Mouse (Mus musculus): ENCODE measurements around the gene Lamc1.
"Not testable (repeated sequence)": the region's sequence is repeated elsewhere in the genome, so short reads cannot be mapped to it uniquely, and the experiment has no call there.

Gene Lamc1

DNA sequence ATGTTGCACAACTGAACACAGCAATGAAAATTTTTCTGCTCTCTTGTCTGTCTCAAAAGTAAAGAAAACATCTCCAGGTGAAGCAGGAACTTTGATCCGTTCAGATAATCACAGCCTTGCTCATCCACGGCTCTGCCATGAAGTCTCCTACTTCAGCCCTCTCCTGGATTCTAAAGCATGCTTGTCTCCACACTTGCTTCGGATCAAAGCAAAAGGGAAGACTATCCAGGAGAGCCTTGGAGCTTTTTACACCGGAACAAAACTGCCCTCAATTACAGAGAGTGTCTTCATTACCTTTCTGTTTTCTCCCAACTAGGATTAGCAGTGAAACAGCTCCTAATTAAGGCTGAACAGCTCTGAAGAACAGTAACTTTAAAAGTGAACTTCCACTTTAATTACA is 1.4 kb downstream of the Lamc1 start:
- DNase-seq: no peak

DNA sequence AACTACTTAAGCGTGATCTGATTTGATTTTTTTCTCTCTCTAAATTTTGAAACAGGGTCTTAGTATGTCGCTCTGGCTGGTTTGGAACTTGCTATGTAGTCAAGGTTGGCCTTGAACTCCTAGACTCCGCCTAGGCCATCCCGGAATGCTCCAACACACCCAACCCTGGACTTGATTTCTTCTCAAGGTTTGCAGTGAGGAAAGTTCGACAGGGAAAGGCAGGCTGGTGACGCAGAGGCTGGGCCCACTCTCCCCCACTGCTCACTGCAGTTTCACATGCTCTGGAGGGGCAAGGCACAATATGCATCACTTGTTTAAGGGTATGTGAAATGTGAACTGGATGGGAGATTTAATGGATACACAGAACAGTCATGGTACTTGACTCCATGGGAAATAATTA is 3.3 kb downstream of the Lamc1 start:
- no peak for DNase-seq

DNA sequence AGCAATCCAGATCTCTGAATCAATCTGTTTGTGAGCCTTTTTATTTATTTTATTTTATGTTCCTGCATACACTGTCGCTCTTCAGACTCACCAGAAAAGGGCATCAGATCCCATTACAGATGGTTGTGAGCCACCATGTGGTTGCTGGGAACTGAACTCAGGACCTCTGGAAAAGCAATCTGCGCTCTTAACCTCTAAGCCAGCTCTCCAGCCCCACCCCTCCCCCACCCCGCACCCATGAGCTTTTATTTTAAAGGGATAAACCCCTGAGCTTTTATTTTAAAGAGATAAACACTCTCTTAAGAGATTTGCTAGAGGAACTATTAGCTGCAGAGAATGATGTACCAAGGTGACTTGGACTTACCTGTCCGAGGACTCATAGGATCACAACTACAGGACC is 5.5 kb downstream of the Lamc1 start:
- no peak for DNase-seq

DNA sequence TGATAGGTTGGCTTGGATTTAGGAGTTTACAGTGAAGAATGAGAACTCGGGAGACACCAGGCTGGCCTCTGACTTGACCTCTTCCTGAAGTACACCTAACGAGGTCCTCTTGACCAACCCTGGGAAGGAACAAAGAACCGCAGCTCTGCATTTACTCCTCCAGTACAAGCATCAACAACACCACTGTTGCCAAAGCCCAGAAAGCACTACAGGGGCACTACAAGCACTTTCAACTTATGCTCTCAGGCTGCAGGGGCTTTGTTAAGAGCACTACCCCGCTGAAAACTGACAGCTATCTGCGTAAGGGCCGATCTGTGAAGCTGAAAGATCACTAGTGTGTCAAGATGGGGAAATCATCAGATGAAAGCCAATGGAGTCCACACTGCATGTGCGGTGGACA is 6.4 kb downstream of the Lamc1 start:
- DNase-seq: no peak

DNA sequence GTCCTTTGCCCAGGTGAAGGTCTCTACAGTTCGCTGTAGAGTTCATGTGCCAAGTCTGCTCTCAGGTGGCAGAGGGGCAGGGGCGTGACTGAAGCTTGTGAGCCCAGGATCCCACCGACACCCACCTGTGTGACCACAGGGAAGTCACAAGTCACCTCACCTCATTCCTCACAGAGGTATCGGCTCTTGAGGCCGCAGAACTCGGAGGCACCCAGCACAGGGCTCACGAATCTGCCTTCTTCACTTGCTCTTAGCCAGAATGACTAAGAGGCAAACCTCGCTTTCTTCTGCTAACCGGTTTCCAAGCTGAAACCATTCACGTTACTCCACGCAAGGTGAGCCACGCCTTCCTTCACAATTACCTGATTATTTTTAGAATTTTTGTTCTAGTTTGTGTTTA is 11.2 kb downstream of the Lamc1 start:
- DNase-seq: no peak

DNA sequence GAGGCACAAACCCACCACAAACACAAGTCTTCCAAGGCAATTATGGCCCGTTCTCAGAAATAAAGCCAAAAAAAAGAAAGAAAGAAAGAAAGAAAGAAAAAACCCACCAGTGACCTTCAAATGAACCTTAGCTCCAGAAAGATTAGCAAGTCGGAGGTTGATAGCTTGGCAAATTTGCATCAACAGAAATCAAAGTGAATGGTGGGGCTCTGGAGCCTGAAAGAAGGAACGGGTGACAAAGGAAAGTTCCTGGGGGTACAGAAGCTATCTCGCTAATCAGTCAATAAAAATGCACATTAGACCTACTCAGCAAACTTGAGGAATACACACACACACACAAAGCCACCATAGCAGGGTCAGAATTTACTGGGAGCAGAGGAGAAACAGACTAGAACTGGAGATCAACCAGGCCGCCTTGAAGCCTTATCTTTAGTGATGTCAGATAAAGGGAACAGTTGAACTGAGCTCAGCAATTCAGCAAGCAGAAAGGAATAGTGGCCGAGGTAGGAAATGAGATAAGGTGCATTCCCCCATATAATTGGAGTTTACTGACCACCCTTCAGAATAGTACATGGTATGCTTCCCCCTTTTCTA is 11.9 kb downstream of the Lamc1 start:
- no peak for DNase-seq

DNA sequence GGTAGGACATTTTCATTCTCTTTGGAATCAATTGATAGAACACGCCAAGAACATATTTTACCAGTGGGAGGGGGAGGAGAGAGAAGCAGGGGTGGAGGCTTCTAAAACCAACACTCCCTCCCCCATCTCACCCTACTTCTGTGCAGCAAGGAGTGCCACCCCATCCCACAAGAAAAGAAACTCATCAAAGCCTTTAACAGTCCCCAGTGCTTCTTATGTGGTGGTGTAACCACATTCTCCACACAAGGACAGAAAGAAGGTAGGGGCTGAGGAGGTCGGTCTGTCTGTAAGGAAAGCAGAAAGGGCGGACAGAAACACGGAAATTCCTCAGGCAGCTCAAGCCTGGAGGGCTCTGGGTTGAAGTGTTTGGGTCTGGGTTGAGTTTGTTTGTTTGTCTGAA is 12.5 kb downstream of the Lamc1 start:
- DNase-seq: no peak

DNA sequence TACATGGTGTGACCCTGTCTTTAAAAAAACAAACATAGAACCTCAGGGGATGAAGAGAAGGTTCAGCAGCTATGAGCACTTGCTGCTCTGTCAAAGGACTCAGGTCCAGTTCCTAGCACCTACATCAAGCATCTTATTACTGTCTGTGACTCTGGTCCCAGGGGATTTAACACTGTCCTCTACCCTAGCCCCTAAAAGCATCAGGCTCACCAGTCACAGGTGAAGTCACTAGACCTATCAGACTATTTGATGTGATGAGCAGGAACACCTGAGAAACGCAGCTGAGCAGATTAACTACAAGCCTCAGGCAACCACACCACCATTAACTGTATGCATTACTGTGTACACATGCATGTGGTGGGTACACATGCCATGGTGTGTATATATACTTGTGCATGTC is 13.8 kb downstream of the Lamc1 start:
- no peak for DNase-seq

DNA sequence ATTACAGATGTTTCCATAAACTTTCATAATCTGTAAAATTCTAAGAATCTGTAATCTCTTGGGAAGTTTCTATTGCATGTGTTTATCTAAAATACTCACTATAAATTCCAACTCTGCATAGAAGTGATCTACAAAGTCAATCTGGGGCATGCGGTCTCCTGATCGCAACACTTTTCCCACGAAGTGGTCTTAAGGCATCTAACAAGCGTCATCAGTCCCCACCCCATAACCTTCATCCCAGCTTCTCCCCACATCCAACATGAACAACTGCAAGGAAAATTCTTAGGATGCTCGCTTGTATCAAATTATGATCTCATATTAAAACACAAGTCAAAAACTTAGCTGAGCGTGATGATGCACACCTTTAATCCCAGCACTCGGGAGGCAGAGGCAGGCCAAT is 14.3 kb downstream of the Lamc1 start:
- no peak for DNase-seq

DNA sequence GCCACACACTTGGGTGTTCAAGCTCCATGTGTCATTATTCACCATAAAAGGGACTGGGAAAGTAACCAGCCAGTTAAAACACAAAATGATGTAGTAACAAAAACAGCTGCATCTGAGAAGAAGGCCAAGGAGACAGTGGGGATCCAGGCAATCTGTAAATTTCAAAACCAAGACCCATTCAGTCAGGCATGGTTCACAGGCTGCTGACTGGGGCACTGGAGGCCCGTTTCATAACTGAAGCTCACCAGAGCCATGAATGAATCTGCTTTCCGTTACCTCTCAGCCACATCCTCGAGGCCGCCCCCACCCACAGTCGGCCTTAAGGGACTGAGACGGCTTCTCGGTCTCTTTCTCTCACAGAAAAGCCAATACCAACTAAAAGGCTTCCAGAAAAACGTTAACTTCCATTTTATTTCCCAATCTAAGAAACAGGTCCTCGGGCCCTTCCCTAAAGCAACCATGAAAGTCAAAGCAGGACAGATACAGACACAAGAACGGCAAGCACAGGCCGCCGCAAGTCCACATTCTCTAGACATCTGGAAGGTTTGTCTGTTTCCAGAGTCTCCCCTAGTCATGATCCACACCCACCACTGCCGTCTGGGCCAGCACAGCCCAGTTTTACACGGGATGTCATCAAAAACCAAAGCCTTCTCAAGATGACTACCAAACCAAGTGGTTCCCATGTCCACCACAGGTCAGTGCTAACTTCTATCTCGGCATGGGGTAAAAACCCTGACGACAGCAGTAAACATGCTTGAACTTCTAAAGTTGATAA is 14.9 kb downstream of the Lamc1 start:
- no peak for DNase-seq

DNA sequence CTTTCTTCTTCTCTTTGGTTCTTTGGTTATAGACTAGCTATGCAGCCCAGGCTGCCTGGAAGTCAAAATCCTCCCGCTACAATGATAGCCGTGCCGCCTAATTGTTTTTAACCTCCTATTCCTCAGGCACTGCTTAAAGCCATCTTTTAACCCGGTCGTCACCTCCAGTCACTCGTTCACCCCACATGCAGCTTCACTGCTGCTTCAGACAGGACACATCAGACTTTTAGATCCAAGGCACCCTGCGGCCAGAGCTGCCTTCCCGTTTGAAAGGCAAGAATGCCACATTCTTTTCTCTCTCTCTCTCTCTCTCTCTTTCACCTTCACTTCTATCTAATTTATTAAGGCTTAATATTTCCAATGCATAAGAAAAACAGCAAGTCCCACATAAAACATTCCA is 15.6 kb downstream of the Lamc1 start:
- DNase-seq: no peak

DNA sequence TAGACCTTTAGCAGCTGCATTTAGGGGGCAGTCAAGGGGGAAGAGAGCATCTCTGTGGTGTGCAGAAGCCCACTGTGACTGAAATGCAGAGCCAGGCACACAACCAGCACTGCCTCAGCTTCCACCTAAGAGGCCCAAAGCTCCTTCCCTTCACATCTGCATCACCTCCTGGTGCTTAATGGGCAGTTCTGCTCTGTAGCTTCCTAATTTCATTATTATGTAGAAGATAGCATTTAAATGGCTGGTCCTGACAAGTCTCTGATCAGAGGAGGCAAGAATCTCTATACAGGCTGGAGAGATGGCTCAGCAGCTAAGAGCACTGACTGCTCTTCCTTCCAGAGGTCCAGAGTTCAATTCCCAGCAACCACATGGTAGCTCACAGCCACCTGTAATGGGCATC is 16.3 kb downstream of the Lamc1 start:
- no peak for DNase-seq

DNA sequence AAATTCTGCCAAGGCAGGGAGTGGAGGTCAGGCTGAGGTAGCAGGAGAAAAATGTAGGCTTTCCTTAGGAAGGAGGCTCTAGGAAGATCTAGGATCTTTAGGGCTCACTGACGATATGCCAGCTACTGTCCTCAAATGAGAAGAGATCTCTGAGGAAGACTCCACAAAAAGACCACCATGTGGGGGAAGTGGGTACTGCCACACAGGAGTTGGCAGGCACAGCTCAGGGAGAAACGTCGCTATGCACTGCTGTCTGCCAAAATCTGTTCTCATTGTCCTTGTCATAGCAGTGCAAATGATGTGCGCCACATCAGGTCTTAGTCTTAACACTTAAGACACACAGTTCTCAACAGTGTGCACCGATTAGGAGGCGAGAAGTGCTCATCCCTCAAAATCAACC is 17.5 kb downstream of the Lamc1 start:
- DNase-seq: no peak

DNA sequence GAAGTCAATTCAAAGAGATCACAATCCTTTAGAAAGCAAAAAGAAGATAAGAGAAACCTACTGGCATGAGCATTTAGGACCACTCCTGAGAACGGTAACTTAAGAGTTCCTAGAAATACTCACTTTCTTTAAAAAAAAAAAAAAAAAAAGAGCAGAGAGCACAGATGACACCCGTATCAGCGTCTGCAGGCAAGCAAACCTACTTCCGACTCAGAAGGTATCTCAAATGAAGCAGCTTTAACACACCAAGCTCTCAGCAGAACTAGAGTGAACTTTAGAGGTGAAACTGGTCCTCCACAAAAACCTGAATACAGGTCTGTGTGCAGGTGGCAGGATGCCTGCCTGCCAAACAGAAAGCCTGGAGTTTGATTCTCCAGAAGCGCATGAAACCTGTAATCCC is 19.6 kb downstream of the Lamc1 start:
- DNase-seq: no peak

DNA sequence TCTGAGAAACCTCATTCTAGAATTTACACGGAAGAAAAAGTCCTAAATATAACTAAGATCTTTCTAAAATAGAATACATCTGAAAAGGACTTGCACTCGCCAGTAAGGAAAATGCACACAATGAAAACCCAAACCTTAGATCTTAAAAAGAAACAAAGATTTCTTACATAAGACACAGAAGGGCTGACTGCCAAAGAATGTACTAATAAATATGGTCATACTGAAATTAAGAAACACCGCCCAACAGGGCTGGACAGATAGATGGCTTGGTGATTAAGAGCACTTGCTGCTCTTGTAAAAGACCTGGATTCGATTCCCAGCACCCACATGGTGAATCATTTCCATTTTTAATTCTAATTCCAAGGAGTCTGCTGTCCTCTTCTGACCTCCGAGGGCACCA is 22.4 kb downstream of the Lamc1 start:
- DNase-seq: no peak

DNA sequence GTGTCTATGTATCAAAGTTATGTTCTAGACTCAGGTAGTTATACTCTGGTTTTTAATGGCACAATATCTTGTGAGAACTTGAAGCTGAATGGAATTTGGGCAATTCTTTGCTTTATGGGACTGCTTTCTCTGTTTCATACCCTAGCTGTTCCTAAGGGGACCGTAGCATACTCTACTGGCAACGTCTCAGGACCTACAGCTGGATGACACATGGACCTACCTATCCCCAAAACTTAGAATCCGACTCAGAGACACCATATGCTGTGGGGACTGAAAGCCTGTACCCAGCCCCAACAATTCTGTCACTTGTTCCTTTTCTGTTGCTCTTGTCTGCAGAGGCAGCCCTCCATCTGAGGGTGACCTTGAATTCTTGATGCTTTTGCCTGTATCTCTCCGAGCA is 23.3 kb downstream of the Lamc1 start:
- no peak for DNase-seq

DNA sequence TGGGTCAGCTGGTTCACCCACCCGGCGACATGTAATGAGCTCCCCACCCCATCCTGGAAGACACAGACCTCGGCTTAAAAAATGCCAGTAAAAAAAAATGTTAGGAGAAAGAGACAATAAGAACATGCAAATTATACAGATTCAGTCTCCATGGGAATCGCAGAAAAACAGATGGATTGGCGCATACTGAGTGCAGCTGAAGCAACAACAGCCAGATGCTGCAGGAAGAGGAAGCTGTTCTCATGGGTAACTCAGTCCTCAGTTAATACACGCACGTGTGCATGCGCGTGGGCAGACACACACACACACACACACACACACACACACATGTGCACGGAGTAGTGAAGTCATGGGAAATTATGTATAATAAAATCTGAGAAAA is 23.7 kb downstream of the Lamc1 start:
- no peak for DNase-seq

DNA sequence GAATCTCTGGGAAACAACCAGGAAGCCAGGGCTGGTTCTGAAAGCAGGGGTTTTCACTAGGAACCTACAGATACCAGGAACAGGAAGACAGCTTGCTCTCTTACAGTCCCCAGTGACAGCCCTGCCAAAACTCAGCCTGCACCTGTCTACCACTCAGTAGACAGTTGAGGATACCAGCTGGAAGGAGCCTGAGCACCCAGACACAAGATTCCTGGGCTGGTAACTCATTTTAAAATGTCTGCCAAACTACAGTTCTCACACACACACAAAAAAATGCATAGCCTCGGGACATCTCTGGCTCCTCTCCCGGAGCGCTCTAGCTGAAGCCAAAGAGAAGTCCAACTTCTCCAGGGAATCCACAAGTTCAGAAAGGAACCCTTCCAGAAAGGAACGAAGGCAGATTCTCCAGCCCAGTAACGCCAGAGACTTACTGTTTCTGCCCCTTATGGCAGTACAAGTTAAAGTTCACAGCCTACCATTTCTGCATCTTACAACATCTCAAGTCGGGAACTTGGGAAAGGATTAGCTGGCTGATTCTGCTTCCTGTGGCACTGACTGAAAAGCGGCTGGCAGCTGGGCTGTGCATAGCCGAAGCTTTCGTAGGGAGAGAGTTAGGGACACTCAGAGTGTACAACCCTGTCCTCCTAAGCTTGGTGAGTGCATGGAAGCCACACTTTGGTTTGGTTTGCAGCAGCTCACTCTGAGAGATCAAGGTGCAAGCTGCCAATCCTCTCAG is 24.2 kb downstream of the Lamc1 start:
- DNase-seq: no peak

DNA sequence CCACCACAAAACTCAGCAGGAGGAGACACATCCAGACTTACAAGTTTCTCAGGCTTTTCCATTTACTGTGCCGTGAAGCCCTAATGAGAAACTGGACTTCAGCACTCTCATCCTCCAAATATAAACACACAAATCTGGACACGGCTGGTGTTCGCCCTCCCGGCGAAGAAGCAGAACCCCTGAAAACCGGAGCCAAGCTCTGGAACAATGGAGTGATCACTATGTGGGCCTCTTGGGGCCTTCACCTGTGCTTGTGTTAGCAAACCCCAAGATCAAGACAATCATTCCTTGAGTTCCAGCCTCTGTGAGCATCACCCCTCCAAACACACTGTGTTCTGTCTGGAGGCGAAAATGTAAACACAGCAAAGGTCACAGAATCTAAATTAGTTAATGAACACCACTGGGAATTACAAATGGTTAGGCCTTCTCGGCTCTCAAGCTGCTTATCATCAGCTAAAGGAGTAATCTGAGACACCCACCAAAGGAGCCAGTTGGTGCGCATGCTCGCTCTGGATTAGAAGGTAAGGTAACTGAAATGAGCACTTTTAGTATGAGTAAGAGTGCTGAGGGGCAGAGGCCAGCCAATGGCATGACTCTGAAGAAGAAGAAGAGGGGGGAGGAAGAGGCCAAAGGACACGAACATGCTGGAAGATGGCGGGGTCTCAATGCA is 24.9 kb downstream of the Lamc1 start:
- DNase-seq: no peak

DNA sequence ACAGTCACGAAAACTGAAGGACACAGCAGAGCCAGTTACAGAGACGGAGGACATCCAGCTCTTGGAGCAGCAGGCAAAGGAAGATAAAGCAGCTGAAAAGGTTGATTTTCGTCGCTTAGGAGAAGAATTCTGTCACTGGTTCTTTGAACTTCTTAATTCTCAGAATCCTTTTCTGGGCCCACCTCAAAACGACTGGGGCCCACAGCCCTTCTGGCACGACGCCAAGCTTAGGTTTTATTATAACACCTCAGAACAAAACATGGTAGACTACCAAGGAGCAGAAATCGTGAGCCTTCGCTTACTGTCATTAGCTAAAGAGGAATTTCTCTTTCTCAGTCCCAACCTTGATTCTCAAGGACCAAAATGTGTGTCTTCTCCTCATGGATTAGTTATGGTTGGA is 26.9 kb downstream of the Lamc1 start:
- DNase-seq: not testable (repeated sequence)

DNA sequence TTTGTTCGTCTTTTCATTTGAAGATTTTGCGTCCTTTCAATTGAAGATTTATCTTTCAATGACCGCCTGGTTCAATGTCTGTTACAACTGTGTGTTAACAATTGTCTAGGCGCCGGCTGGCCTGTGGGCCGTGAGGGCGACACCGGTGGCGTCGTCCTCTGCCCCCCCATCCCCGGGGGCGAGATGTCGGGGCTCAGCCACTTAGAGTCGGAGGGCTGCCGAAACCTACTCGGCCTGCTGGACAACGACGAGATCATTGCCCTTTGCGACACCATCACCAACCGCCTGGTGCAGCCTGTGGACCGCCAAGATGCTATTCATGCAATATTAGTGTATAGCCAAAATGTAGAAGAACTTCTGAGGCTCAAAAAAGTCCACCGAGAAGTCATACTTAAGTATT is 27.3 kb downstream of the Lamc1 start:
- DNase-seq: not testable (repeated sequence)

DNA sequence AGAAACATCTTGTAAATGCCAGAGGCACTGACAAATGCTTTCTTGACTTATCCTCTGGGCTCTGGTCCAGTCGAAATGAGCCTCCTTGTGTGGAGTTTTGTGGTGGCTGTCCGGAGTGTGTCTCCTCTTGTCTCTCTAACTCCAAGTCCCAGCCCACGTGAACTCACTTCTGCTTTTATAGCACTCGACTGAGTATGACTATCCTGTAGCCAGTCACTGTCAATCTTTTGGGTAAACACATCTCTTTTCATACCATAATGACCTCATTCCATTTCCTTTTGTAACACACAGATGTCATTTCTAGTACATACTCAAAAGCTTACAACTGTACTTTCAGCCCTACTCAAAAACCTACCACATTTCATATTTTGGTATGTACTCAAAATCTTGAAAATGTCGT is 33.1 kb downstream of the Lamc1 start:
- DNase-seq: not testable (repeated sequence)

DNA sequence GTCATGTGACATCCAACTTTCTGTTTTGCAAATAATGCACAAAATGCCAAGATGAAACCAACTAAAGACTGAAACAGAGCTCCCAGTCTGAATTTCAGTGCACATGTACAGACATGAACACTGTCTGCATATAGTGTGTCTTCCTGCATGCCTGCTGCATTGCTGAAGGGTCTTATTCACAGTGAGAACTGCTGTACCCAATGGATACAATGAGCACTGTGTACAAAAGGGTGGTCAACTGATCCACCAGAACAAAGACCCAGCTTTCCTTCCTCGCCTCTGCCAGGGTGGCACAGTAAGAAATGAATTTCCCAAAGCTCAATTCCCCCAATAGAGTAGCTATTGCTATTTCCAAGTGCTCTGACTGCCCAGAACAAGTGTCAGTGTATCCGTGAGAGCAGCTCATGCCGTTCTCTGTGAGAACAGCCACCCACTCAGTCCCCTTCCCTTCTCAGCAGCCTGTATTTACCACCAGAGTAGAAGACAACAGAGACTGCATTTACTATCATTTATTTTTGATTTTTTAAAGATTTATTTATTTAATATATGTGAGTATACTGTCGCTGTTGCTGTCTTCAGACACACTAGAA is 34.7 kb downstream of the Lamc1 start:
- not testable (repeated sequence) for DNase-seq
